Mouse (Mus musculus) ES-E14 (cell line): ENCODE data around the gene Pdx1.

Experiments used
- MAFK ChIP-seq: IDR thresholded peaks from 2 replicates; pipeline ENCODE4 v1.6.1; 2014; ENCODE audit warnings: mild to moderate bottlenecking, low read depth, low read length, inconsistent platforms; ENCODE audit not compliant: insufficient read depth
- ZC3H11A ChIP-seq: IDR thresholded peaks from 2 replicates; pipeline ENCODE4 v1.6.1; 2012; ENCODE audit warnings: low read depth, mild to moderate bottlenecking, inconsistent platforms, low read length, borderline replicate concordance

DNA sequence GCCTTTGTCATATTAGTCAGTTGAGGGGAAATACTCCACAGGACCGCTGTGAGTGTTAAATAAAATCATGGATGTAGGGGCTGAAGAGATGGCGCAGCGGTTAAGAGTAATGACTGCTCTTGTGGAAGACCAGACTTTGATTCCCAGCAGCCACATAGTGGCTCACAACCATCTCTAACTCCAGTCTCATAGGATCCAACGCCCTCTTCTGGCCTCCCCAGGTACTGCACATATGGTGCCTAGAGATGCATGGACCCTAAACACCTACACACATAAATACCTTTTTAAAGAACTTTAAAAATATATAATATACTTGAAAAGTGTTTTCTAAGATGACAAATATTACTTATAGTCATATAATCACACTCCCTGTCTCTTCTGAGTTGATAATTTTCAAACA lies 14.6 kb downstream of the Pdx1 start:
- no peak for TF ChIP-seq MAFK
- no peak for TF ChIP-seq ZC3H11A
